Mouse (Mus musculus): ENCODE measurements around the gene Gpd2. TPM values are rescaled to one million over a fixed set of nuclear protein-coding genes. Genes with fewer than 3 reads are reported as not detected.
A peak's percentile ranks its signal among the peaks of the same experiment; 100 is the strongest.

Gene Gpd2
- polyA plus RNA-seq, 1 experiment from 2014 or later = 14.7 TPM

GRCm38 (mm10) chr2:57267896-57268295 is 30.5 kb downstream of the Gpd2 start:
- no peak overlapping the region for H3K4me3 ChIP-seq (ENCODE audit: low read depth, low read length)
- no peak for ATAC-seq (ENCODE audit: low read depth)
- H3K4me2 ChIP-seq (ENCODE audit: low read depth, low read length) = no peak overlapping the region
- no peaks in the 10 kb centered on the region for H3K4me1 ChIP-seq (ENCODE audit: control insufficient read depth, insufficient read depth, low read length)
- no peak overlapping the region for H3K27ac ChIP-seq (replicated peaks; ENCODE audit: low read depth, low read length)
- WGBS = 61% methylated on average over 7 of the region's 7 CpGs
- no peaks in the 10 kb centered on the region for H3K36me3 ChIP-seq (ENCODE audit: control insufficient read depth, insufficient read depth, low read length)
- no peaks in the 10 kb centered on the region for H3K27me3 ChIP-seq (replicated peaks; ENCODE audit: control insufficient read depth, insufficient read depth, low read length)
- no peak overlapping the region for H3K9ac ChIP-seq (ENCODE audit: low read depth, low read length)
- no peaks in the 10 kb centered on the region for H3K9me3 ChIP-seq (ENCODE audit: control insufficient read depth, low read length)
- no peak for DNase-seq (ENCODE audit: low spot score)

DNA sequence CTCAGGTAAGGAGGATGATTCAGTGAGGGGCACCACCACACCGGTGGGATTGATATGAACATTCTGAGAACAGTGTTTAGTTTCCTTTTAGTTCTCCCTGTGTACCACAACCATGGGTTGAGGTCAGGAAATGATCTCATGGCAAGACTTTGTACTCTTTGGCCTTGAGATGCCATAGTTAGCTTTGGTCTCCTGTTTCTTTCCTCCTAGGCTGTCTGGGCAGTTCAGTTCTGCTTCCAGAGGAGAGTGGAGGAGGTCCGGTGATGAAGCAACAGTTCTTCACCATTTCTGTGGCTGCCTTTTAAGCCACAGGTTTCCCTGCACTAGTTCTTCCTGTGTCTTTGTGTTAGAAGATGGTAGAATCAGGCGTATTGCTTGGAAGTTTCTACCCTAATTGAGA is 31.4 kb downstream of the Gpd2 start:
- no peaks in the 10 kb centered on the region for H3K9me3 ChIP-seq (ENCODE audit: control insufficient read depth, low read length)
- no peak for DNase-seq (ENCODE audit: low spot score)
- no peak overlapping the region for H3K4me3 ChIP-seq (ENCODE audit: low read depth, low read length)
- 93% methylated on average over 3 of the region's 3 CpGs for WGBS
- H3K27ac ChIP-seq (replicated peaks; ENCODE audit: low read depth, low read length) = no peak overlapping the region
- ATAC-seq (ENCODE audit: low read depth) = no peak
- no peaks in the 10 kb centered on the region for H3K4me1 ChIP-seq (ENCODE audit: control insufficient read depth, insufficient read depth, low read length)
- H3K4me2 ChIP-seq (ENCODE audit: low read depth, low read length) = no peak overlapping the region
- no peaks in the 10 kb centered on the region for H3K27me3 ChIP-seq (replicated peaks; ENCODE audit: control insufficient read depth, insufficient read depth, low read length)
- no peaks in the 10 kb centered on the region for H3K36me3 ChIP-seq (ENCODE audit: control insufficient read depth, insufficient read depth, low read length)
- no peak overlapping the region for H3K9ac ChIP-seq (ENCODE audit: low read depth, low read length)

DNA sequence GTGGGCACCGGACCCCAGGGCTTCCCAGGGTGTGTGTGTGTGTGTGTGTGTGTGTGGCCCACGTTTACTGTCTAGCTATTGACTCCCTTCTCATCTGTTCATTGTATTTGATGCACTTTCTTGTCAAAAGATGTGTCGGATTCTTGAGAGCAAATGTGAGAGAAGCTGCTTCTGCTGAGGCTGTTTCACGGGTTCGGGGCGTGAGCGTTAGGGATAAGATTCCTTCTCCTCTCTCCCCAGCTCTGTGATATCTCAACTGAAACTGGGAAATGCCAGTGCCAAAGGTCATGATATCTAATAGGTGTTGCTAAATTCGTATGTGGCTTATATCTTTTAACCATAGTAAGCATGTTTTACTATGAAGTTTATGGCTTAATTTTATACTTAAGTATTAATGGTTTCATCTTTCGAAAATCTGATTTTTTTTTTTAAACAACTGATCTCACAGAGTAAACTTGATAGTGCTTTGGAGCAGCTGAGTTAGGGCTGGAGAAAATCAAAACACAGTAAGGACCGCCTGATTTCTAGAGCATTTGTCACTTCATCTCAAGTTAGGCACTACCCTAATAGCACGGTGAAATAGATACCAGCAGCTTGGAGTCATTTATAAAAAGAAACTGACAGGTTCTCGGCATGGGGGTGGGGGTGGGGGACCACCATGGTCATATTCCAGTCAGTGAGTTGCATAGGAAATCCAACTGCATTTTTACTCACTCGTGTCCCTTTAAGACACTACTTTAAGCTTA is 32.4 kb downstream of the Gpd2 start:
- ATAC-seq (ENCODE audit: low read depth) (peak; percentile 37; the same call in 1 of the 2 replicates), DNase-seq (ENCODE audit: low spot score) (peak; percentile 26)
- H3K9ac ChIP-seq (ENCODE audit: low read depth, low read length) = no peak overlapping the region

GRCm38 (mm10) chr2:57280190-57280723 is 42.8 kb downstream of the Gpd2 start:
- 80% methylated on average over 10 of the region's 10 CpGs for WGBS
- no peaks in the 10 kb centered on the region for H3K4me1 ChIP-seq (ENCODE audit: control insufficient read depth, insufficient read depth, low read length)
- H3K9me3 ChIP-seq (ENCODE audit: control insufficient read depth, low read length) = no peaks in the 10 kb centered on the region
- DNase-seq (ENCODE audit: low spot score) = no peak
- no peaks in the 10 kb centered on the region for H3K27me3 ChIP-seq (replicated peaks; ENCODE audit: control insufficient read depth, insufficient read depth, low read length)
- no peak overlapping the region for H3K27ac ChIP-seq (replicated peaks; ENCODE audit: low read depth, low read length)
- H3K36me3 ChIP-seq (ENCODE audit: control insufficient read depth, insufficient read depth, low read length) = no peaks in the 10 kb centered on the region
- no peak overlapping the region for H3K4me3 ChIP-seq (ENCODE audit: low read depth, low read length)
- ATAC-seq (ENCODE audit: low read depth) = no peak
- no peak overlapping the region for H3K4me2 ChIP-seq (ENCODE audit: low read depth, low read length)
- no peak overlapping the region for H3K9ac ChIP-seq (ENCODE audit: low read depth, low read length)

More for the DNA sequence above, 32.4 kb downstream of the Gpd2 start:
- Histone ChIP-seq H3K27me3 (replicated peaks; ENCODE audit: control insufficient read depth, insufficient read depth, low read length) (no peaks in the 10 kb centered on the region), H3K9me3 (ENCODE audit: control insufficient read depth, low read length) (no peaks in the 10 kb centered on the region), H3K4me1 (ENCODE audit: control insufficient read depth, insufficient read depth, low read length) (no peaks in the 10 kb centered on the region), H3K36me3 (ENCODE audit: control insufficient read depth, insufficient read depth, low read length) (no peaks in the 10 kb centered on the region), H3K27ac (replicated peaks; ENCODE audit: low read depth, low read length) (peak overlapping the region; percentile 15; the same call in 1 of the 2 replicates), H3K4me3 (ENCODE audit: low read depth, low read length) (no peak overlapping the region), H3K4me2 (ENCODE audit: low read depth, low read length) (no peak overlapping the region)
- WGBS = 56% methylated on average over 13 of the region's 13 CpGs

DNA sequence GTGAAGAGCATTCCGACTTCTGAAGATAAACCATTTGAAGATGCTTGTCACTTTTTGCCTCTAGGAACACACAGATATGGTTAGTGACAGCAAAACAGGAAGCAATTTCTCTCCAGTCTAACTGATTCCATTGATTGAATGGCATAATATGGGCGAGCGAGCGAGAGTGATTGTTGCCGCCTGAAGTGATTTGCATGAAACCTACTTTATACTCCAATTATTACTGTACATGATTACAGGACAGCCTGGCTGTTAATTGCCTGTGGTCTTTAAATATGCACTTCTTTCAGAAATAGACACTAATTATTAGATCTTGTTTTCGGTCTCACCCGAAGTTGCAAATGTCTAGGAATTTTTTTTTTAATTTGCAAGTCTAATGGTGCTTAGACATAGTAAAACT is 46.4 kb downstream of the Gpd2 start:
- Histone ChIP-seq H3K9me3 (ENCODE audit: control insufficient read depth, low read length) (no peaks in the 10 kb centered on the region), H3K27ac (replicated peaks; ENCODE audit: low read depth, low read length) (no peak overlapping the region), H3K9ac (ENCODE audit: low read depth, low read length) (no peak overlapping the region), H3K36me3 (ENCODE audit: control insufficient read depth, insufficient read depth, low read length) (no peaks in the 10 kb centered on the region), H3K4me2 (ENCODE audit: low read depth, low read length) (no peak overlapping the region), H3K4me3 (ENCODE audit: low read depth, low read length) (no peak overlapping the region), H3K4me1 (ENCODE audit: control insufficient read depth, insufficient read depth, low read length) (no peaks in the 10 kb centered on the region), H3K27me3 (replicated peaks; ENCODE audit: control insufficient read depth, insufficient read depth, low read length) (no peaks in the 10 kb centered on the region)
- DNase-seq (ENCODE audit: low spot score) = no peak
- WGBS = 89% methylated on average over 7 of the region's 7 CpGs
- ATAC-seq (ENCODE audit: low read depth) = no peak

DNA sequence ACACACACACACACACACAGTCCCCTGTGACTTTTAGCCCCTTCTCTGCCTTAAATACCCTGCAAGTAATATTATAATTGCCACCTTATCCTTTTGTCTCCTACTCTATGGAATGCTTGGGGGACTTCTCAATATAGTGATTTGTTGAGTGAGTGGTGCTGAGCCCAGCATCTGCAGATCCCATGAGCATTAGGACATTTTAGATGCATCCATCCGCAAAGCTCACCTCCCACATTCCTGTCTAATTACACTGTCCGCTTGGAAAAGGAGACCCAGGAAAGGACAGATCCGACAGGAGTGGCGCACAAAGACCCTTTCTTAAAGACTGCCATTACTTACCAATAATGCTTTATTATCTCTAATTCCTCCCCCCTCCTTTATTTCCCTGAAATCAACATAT is 47.8 kb downstream of the Gpd2 start:
- Histone ChIP-seq H3K4me2 (ENCODE audit: low read depth, low read length) (no peak overlapping the region), H3K4me3 (ENCODE audit: low read depth, low read length) (no peak overlapping the region), H3K4me1 (ENCODE audit: control insufficient read depth, insufficient read depth, low read length) (no peaks in the 10 kb centered on the region), H3K36me3 (ENCODE audit: control insufficient read depth, insufficient read depth, low read length) (no peaks in the 10 kb centered on the region), H3K9me3 (ENCODE audit: control insufficient read depth, low read length) (no peaks in the 10 kb centered on the region), H3K27me3 (replicated peaks; ENCODE audit: control insufficient read depth, insufficient read depth, low read length) (no peaks in the 10 kb centered on the region), H3K9ac (ENCODE audit: low read depth, low read length) (no peak overlapping the region), H3K27ac (replicated peaks; ENCODE audit: low read depth, low read length) (no peak overlapping the region)
- WGBS = 54% methylated on average over 4 of the region's 4 CpGs
- no peak for ATAC-seq (ENCODE audit: low read depth)
- DNase-seq (ENCODE audit: low spot score) = no peak

GRCm38 (mm10) chr2:57287986-57288385 is 50.6 kb downstream of the Gpd2 start:
- WGBS = 94% methylated on average over 1 of the region's 1 CpGs

GRCm38 (mm10) chr2:57293571-57293970 is 56.1 kb downstream of the Gpd2 start:
- Histone ChIP-seq H3K27me3 (replicated peaks; ENCODE audit: control insufficient read depth, insufficient read depth, low read length) (no peaks in the 10 kb centered on the region), H3K36me3 (ENCODE audit: control insufficient read depth, insufficient read depth, low read length) (no peaks in the 10 kb centered on the region), H3K9me3 (ENCODE audit: control insufficient read depth, low read length) (no peaks in the 10 kb centered on the region), H3K4me3 (ENCODE audit: low read depth, low read length) (no peak overlapping the region), H3K4me1 (ENCODE audit: control insufficient read depth, insufficient read depth, low read length) (no peaks in the 10 kb centered on the region), H3K9ac (ENCODE audit: low read depth, low read length) (no peak overlapping the region), H3K4me2 (ENCODE audit: low read depth, low read length) (no peak overlapping the region), H3K27ac (replicated peaks; ENCODE audit: low read depth, low read length) (no peak overlapping the region)
- 82% methylated on average over 2 of the region's 2 CpGs for WGBS
- DNase-seq (ENCODE audit: low spot score) (no peak), ATAC-seq (ENCODE audit: low read depth) (no peak)

More at GRCm38 (mm10) chr2:57287986-57288385, 50.6 kb downstream of the Gpd2 start:
- Histone ChIP-seq H3K9me3 (ENCODE audit: control insufficient read depth, low read length) (no peaks in the 10 kb centered on the region), H3K4me1 (ENCODE audit: control insufficient read depth, insufficient read depth, low read length) (no peaks in the 10 kb centered on the region), H3K4me3 (ENCODE audit: low read depth, low read length) (no peak overlapping the region), H3K27ac (replicated peaks; ENCODE audit: low read depth, low read length) (no peak overlapping the region), H3K36me3 (ENCODE audit: control insufficient read depth, insufficient read depth, low read length) (no peaks in the 10 kb centered on the region), H3K4me2 (ENCODE audit: low read depth, low read length) (no peak overlapping the region), H3K9ac (ENCODE audit: low read depth, low read length) (no peak overlapping the region), H3K27me3 (replicated peaks; ENCODE audit: control insufficient read depth, insufficient read depth, low read length) (no peaks in the 10 kb centered on the region)
- DNase-seq (ENCODE audit: low spot score) (no peak), ATAC-seq (ENCODE audit: low read depth) (no peak)

GRCm38 (mm10) chr2:57296069-57296468 is 58.6 kb downstream of the Gpd2 start:
- Histone ChIP-seq H3K9ac (ENCODE audit: low read depth, low read length) (no peak overlapping the region), H3K4me2 (ENCODE audit: low read depth, low read length) (no peak overlapping the region), H3K9me3 (ENCODE audit: control insufficient read depth, low read length) (no peaks in the 10 kb centered on the region), H3K27me3 (replicated peaks; ENCODE audit: control insufficient read depth, insufficient read depth, low read length) (no peaks in the 10 kb centered on the region), H3K4me1 (ENCODE audit: control insufficient read depth, insufficient read depth, low read length) (no peaks in the 10 kb centered on the region), H3K4me3 (ENCODE audit: low read depth, low read length) (no peak overlapping the region), H3K36me3 (ENCODE audit: control insufficient read depth, insufficient read depth, low read length) (no peaks in the 10 kb centered on the region), H3K27ac (replicated peaks; ENCODE audit: low read depth, low read length) (no peak overlapping the region)
- 86% methylated on average over 4 of the region's 4 CpGs for WGBS
- ATAC-seq (ENCODE audit: low read depth) (no peak), DNase-seq (ENCODE audit: low spot score) (no peak)
